Mouse (Mus musculus): ENCODE measurements around the gene Olfr1277. TPM values are rescaled to one million over a fixed set of nuclear protein-coding genes. Genes with fewer than 3 reads are reported as not detected.

The Olfr1277 gene
- total RNA-seq (2021) (not detected), polyA plus RNA-seq (2012; rRNA removed) (not detected in 2 replicates)
- long read RNA-seq: 0 reads

DNA sequence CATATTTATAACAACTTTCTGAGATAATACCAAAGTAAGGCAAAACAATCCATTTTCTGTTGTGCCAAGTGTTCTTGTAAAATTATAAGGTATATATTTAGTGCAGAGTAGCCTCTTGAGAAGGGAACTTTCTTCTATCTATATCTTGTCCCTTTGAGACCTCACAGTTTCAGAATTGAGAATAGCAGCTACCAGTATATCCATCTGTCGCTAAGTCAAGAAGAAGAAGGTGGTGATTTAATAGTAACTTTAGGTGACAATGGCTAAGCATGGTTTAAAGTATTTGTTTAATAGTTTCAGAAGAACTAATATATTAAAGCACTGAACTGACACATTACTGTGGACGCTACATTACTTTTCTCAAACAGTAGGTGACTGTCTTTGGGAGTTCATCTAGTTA lies at the start of gene Olfr1277:
Gene Olfr1277, minus strand, starts transcription at position 101 of the 400 bp plus-strand sequence.
- H3K4me1 ChIP-seq (ENCODE audit: control insufficient read depth, insufficient read depth, low read length): no peaks in the 10 kb centered on the region
- TF ChIP-seq CTCF (IDR thresholded peaks at IDR 0.05): no peak
- no peak for TF ChIP-seq POLR2A (IDR thresholded peaks at IDR 0.05; ENCODE audit: insufficient read depth, low read depth, low read length)
- TF ChIP-seq EP300 (IDR thresholded peaks at IDR 0.05; ENCODE audit: insufficient read depth, low read depth, low read length): no peak
- 64% methylated on average over 2 of the region's 2 CpGs for WGBS
- no peaks in the 10 kb centered on the region for H3K27me3 ChIP-seq (ENCODE audit: control insufficient read depth, insufficient read depth, low read length)
- no peak within 1 kb of the TSS for H3K4me3 ChIP-seq
- DNase-seq: no peak
- no peak within 1 kb of the TSS for H3K9ac ChIP-seq (ENCODE audit: low read depth, low read length)
- no peak within 1 kb of the TSS for H3K27ac ChIP-seq
- intact Hi-C loops (cut with DNase I): no loop called here
- H3K79me2 ChIP-seq (replicated peaks; ENCODE audit: control insufficient read depth, insufficient read depth, low read length): no peaks in the 10 kb centered on the region
- H3K36me3 ChIP-seq (ENCODE audit: control insufficient read depth, insufficient read depth, low read length): no peaks in the 10 kb centered on the region

DNA sequence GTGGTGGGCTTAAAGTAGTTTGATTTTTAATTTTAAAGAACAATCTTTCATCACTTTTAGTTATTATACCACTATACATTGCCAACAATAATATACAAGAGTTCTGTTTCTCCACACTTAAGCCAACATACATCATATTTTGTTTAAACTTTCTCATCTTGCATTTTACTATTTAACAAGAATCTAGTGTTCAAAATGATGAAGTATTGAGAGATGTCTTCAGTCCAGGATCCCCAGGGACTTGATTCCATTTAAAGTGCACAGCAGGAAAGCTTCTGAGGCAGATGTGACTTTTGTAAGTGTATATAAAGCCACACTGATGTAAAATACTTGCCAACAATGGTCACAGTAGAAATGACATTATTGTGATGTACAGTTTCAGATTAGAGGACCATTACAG lies 39.8 kb upstream of the Olfr1277 start, which contains the start of gene Olfr1280:
Gene Olfr1280, plus strand, starts transcription at position 301 of the 400 bp plus-strand sequence.
- Histone ChIP-seq H3K36me3 (ENCODE audit: control insufficient read depth, insufficient read depth, low read length) (no peaks in the 10 kb centered on the region), H3K27ac (no peak within 1 kb of the TSS), H3K4me3 (no peak within 1 kb of the TSS), H3K27me3 (ENCODE audit: control insufficient read depth, insufficient read depth, low read length) (no peaks in the 10 kb centered on the region), H3K79me2 (replicated peaks; ENCODE audit: control insufficient read depth, insufficient read depth, low read length) (no peaks in the 10 kb centered on the region), H3K9ac (ENCODE audit: low read depth, low read length) (no peak within 1 kb of the TSS), H3K4me1 (ENCODE audit: control insufficient read depth, insufficient read depth, low read length) (no peaks in the 10 kb centered on the region)
- TF ChIP-seq POLR2A (IDR thresholded peaks at IDR 0.05; ENCODE audit: insufficient read depth, low read depth, low read length) (no peak), EP300 (IDR thresholded peaks at IDR 0.05; ENCODE audit: insufficient read depth, low read depth, low read length) (no peak)
- DNase-seq: no peak
- intact Hi-C loops (cut with DNase I): no loop called here

DNA sequence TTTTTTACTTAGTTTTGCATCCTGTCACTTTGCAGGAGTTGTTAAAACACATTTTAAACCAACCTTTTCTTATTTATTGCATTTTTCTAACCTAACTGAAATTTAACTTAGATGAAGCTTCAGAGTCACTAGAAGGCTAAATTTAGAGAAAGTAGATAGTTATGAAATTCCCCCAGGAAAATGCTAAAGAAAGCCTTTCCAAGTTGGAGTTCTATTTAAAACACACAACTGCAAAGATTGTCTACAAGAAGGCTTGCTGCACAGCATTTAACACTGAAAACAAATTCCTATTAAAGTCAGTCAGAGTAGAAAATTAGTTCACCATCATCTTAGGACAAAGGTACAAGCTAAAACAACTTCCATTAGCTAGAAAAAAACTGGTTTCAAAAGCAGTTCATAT lies 26.5 kb upstream of the Olfr1277 start, which contains the start of gene Olfr1279:
Gene Olfr1279, plus strand, starts transcription at position 262 of the 400 bp plus-strand sequence.
- DNase-seq: no peak
- no peak within 1 kb of the TSS for H3K27ac ChIP-seq
- H3K4me1 ChIP-seq (ENCODE audit: control insufficient read depth, insufficient read depth, low read length): no peaks in the 10 kb centered on the region
- H3K36me3 ChIP-seq (ENCODE audit: control insufficient read depth, insufficient read depth, low read length): no peaks in the 10 kb centered on the region
- H3K79me2 ChIP-seq (replicated peaks; ENCODE audit: control insufficient read depth, insufficient read depth, low read length): no peaks in the 10 kb centered on the region
- H3K4me3 ChIP-seq: no peak within 1 kb of the TSS
- no peak within 1 kb of the TSS for H3K9ac ChIP-seq (ENCODE audit: low read depth, low read length)
- no peak for TF ChIP-seq EP300 (IDR thresholded peaks at IDR 0.05; ENCODE audit: insufficient read depth, low read depth, low read length)
- no peak for TF ChIP-seq CTCF (IDR thresholded peaks at IDR 0.05)
- no peak for TF ChIP-seq POLR2A (IDR thresholded peaks at IDR 0.05; ENCODE audit: insufficient read depth, low read depth, low read length)
- no peaks in the 10 kb centered on the region for H3K27me3 ChIP-seq (ENCODE audit: control insufficient read depth, insufficient read depth, low read length)
- intact Hi-C loops (cut with DNase I): no loop called here

DNA sequence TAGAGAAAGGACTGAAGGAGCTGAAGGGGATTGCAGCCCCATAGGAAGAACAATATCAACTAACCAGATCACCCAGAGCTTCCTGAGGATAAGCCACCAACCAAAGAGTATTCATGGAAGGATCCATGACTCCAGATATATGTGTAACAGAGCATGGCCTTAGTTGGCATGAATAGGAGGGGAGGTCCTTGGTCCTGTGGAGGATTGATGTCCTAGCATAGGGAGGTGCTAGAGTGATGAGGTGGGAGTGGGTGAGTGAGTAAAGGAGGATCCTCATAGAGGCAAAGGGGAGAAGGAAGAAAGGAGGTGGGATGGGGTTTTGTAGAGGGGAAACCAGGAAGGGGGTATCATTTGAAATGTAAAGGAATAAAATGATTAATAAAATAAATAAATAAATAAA lies 24.6 kb upstream of the Olfr1277 start:
- no peaks in the 10 kb centered on the region for H3K79me2 ChIP-seq (replicated peaks; ENCODE audit: control insufficient read depth, insufficient read depth, low read length)
- TF ChIP-seq EP300 (IDR thresholded peaks at IDR 0.05; ENCODE audit: insufficient read depth, low read depth, low read length) (no peak), POLR2A (IDR thresholded peaks at IDR 0.05; ENCODE audit: insufficient read depth, low read depth, low read length) (no peak), CTCF (IDR thresholded peaks at IDR 0.05) (no peak)
- H3K9ac ChIP-seq (ENCODE audit: low read depth, low read length): no peak overlapping the region
- no peaks in the 10 kb centered on the region for H3K36me3 ChIP-seq (ENCODE audit: control insufficient read depth, insufficient read depth, low read length)
- no peak overlapping the region for H3K4me3 ChIP-seq
- no peaks in the 10 kb centered on the region for H3K4me1 ChIP-seq (ENCODE audit: control insufficient read depth, insufficient read depth, low read length)
- no peak for DNase-seq
- H3K27ac ChIP-seq: no peak overlapping the region
- no peaks in the 10 kb centered on the region for H3K27me3 ChIP-seq (ENCODE audit: control insufficient read depth, insufficient read depth, low read length)
- intact Hi-C loops (cut with DNase I): no loop called here

DNA sequence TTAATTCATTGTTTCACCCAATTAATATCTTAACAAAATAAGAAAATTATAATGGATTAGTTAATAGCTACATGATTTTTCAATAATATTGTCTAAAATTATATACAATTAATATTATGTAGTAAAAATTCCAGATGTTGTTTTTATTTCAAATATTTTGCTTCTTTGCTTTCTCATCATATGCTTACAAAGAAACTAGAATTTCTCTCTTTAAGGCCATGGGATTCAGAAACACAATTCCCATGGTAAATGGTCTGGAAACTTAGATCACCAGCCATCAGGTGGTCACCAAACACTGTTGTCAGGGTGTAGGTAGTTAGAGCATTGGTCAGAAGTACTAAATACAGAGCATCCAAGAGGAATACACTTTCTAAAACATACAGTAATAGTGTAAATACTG lies 15.9 kb upstream of the Olfr1277 start, which contains the start of gene Olfr1278:
Gene Olfr1278, plus strand, starts transcription at position 301 of the 400 bp plus-strand sequence.
- intact Hi-C loops (cut with DNase I): no loop called here
- Histone ChIP-seq H3K9ac (ENCODE audit: low read depth, low read length) (no peak within 1 kb of the TSS), H3K79me2 (replicated peaks; ENCODE audit: control insufficient read depth, insufficient read depth, low read length) (no peaks in the 10 kb centered on the region), H3K36me3 (ENCODE audit: control insufficient read depth, insufficient read depth, low read length) (no peaks in the 10 kb centered on the region), H3K4me3 (no peak within 1 kb of the TSS), H3K27me3 (ENCODE audit: control insufficient read depth, insufficient read depth, low read length) (no peaks in the 10 kb centered on the region), H3K27ac (no peak within 1 kb of the TSS), H3K4me1 (ENCODE audit: control insufficient read depth, insufficient read depth, low read length) (no peaks in the 10 kb centered on the region)
- no peak for DNase-seq
- TF ChIP-seq EP300 (IDR thresholded peaks at IDR 0.05; ENCODE audit: insufficient read depth, low read depth, low read length): no peak
- no peak for TF ChIP-seq POLR2A (IDR thresholded peaks at IDR 0.05; ENCODE audit: insufficient read depth, low read depth, low read length)

DNA sequence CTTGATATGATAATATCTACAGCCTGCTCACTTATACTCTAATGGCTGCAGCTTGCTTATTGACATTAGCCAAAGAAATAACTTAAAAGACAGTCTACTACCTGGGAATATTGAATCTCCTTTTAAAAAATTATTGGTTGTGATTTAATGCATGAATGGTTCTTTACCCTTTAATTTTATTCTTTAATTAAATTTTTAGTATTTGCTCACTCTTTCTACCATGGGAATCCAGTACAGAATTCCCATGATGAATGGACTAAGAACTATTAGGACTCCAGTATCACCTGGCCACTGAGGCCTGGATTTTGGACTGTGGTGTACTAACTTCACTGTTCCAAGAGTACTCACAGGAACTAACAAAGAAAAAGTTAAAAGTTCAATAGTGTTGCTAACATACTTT lies 19.7 kb downstream of the Olfr1277 start, which contains the start of gene Olfr1276:
Gene Olfr1276, plus strand, starts transcription at position 301 of the 400 bp plus-strand sequence.
- no peaks in the 10 kb centered on the region for H3K4me1 ChIP-seq (ENCODE audit: control insufficient read depth, insufficient read depth, low read length)
- no peak within 1 kb of the TSS for H3K27ac ChIP-seq
- TF ChIP-seq EP300 (IDR thresholded peaks at IDR 0.05; ENCODE audit: insufficient read depth, low read depth, low read length) (no peak), POLR2A (IDR thresholded peaks at IDR 0.05; ENCODE audit: insufficient read depth, low read depth, low read length) (no peak), CTCF (IDR thresholded peaks at IDR 0.05) (no peak)
- intact Hi-C loops (cut with DNase I): no loop called here
- no peaks in the 10 kb centered on the region for H3K27me3 ChIP-seq (ENCODE audit: control insufficient read depth, insufficient read depth, low read length)
- no peaks in the 10 kb centered on the region for H3K36me3 ChIP-seq (ENCODE audit: control insufficient read depth, insufficient read depth, low read length)
- H3K9ac ChIP-seq (ENCODE audit: low read depth, low read length): no peak within 1 kb of the TSS
- no peak for DNase-seq
- H3K79me2 ChIP-seq (replicated peaks; ENCODE audit: control insufficient read depth, insufficient read depth, low read length): no peaks in the 10 kb centered on the region
- H3K4me3 ChIP-seq: no peak within 1 kb of the TSS
